Mouse (Mus musculus) ES-E14 (cell line): ENCODE results near the gene Prdm4. TPM values are rescaled to one million over a fixed set of nuclear protein-coding genes. Genes with fewer than 3 reads are reported as not detected.

Experiments used
- DNase-seq: peaks from one replicate; pipeline ENCODE4 v3.0.0-alpha.2; 2013; ENCODE audit warnings: low read depth, low spot score
- H3K27ac ChIP-seq: 2 replicates; pipeline ENCODE4 v1.5.1; 2012; ENCODE audit warnings: low read depth, mild to moderate bottlenecking, low read length, moderate library complexity, mixed read lengths; ENCODE audit not compliant: poor library complexity, insufficient read depth, severe bottlenecking
- H3K36me3 ChIP-seq: 2 replicates; pipeline ENCODE4 v1.6.1; 2012; ENCODE audit warnings: mild to moderate bottlenecking, low read length, moderate library complexity, mixed read lengths; ENCODE audit not compliant: control insufficient read depth, poor library complexity, insufficient read depth, severe bottlenecking
- H3K4me1 ChIP-seq, 2 experiments: fragments of 150-350 bp in 1 of 2; sonication (generic) in 1 of 2; 2 replicates each; pipeline ENCODE4 v1.6.1; 2012; ENCODE audit warnings: low read length in 2 of 2, mild to moderate bottlenecking in 1 of 2, mixed read lengths in 1 of 2; ENCODE audit not compliant: control insufficient read depth in 2 of 2, insufficient read depth in 2 of 2, poor library complexity in 1 of 2
- H3K4me3 ChIP-seq, 2 experiments: fragments of 150-350 bp in 1 of 2; sonication (generic) in 1 of 2; 2 replicates each; pipeline ENCODE4 v1.5.1; 2012; ENCODE audit warnings: low read length in 2 of 2, low read depth in 1 of 2, mild to moderate bottlenecking in 1 of 2, mixed read lengths in 1 of 2; ENCODE audit not compliant: insufficient read depth in 1 of 2, poor library complexity in 1 of 2, severe bottlenecking in 1 of 2
- H3K9ac ChIP-seq: 2 replicates; pipeline ENCODE4 v1.6.1; 2012; ENCODE audit warnings: low read depth, mild to moderate bottlenecking, low read length, mixed read lengths; ENCODE audit not compliant: poor library complexity, insufficient read depth, severe bottlenecking
- H3K9me3 ChIP-seq: fragments of 150-350 bp; sonication (generic); 2 replicates; pipeline ENCODE4 v1.6.1; 2012; ENCODE audit warnings: low read depth, mild to moderate bottlenecking, low read length; ENCODE audit not compliant: control insufficient read depth, insufficient read depth
- CHD2 ChIP-seq: IDR thresholded peaks from 2 replicates; pipeline ENCODE4 v1.6.1; 2014; ENCODE audit warnings: mild to moderate bottlenecking, low read depth, low read length, inconsistent platforms
- HCFC1 ChIP-seq: IDR thresholded peaks from 2 replicates; pipeline ENCODE4 v1.6.1; 2012; ENCODE audit warnings: low read length, inconsistent platforms, borderline replicate concordance; ENCODE audit not compliant: insufficient read depth
- MAFK ChIP-seq: IDR thresholded peaks from 2 replicates; pipeline ENCODE4 v1.6.1; 2014; ENCODE audit warnings: mild to moderate bottlenecking, low read depth, low read length, inconsistent platforms; ENCODE audit not compliant: insufficient read depth
- ZC3H11A ChIP-seq: IDR thresholded peaks from 2 replicates; pipeline ENCODE4 v1.6.1; 2012; ENCODE audit warnings: low read depth, mild to moderate bottlenecking, inconsistent platforms, low read length, borderline replicate concordance
- ZNF384 ChIP-seq: IDR thresholded peaks from 2 replicates; pipeline ENCODE4 v1.6.1; 2012; ENCODE audit warnings: low read depth, low read length, inconsistent platforms
- in situ Hi-C, 2 experiments: fragments of 600-800 bp; cut with MboI; formaldehyde crosslinking; loops; one replicate each; pipeline ENCODE4 v1.15.1; 2025; ENCODE audit warnings: low sequenced_read_pairs in 2 of 2, inconsistent platforms in 1 of 2; ENCODE audit not compliant: unreplicated experiment in 2 of 2
- total RNA-seq: library from RNA; depleted of rRNA; stranded (reverse); fragments of 300-350 nt; gene quantifications from 2 replicates; pipeline ENCODE4 v1.2.3, GENCODE M21; 2012

Prdm4 gene
- total RNA-seq, 1 experiment = 35.6 TPM

DNA sequence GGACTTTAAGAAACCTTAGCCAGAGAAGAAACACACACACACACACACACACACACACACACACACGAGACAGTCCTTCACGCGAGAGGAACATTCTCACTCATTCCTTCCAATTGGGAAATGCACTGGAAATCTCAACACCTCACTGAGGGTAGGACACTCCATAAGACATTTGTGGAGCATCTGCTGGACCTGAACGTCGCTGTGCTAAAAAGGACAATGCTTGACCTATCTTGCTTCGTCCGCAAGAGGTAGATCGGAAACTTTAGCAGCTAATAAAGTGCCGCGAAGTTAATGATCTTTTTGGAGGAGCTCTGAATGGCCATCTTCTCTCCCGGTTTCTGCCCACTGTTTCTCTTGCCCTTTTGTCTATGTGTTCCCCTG lies 12.3 kb upstream of the Prdm4 start:
- no peak for DNase-seq
- in situ Hi-C loops = no loop called here
- H3K4me1 ChIP-seq = peaks cover 0 to 3% of the 10 kb centered on the region in 2 experiments; a peak in 2 of 4 replicates
- no peak overlapping the region for H3K9ac ChIP-seq
- TF ChIP-seq CHD2 (no peak), ZNF384 (no peak), MAFK (no peak), ZC3H11A (no peak), HCFC1 (no peak)
- H3K27ac ChIP-seq = no peak overlapping the region
- H3K36me3 ChIP-seq = no peaks in the 10 kb centered on the region
- H3K9me3 ChIP-seq = no peaks in the 10 kb centered on the region
- H3K4me3 ChIP-seq = peak overlapping the region in 1 of 2 experiments; percentile 73; a peak in 3 of 4 replicates

DNA sequence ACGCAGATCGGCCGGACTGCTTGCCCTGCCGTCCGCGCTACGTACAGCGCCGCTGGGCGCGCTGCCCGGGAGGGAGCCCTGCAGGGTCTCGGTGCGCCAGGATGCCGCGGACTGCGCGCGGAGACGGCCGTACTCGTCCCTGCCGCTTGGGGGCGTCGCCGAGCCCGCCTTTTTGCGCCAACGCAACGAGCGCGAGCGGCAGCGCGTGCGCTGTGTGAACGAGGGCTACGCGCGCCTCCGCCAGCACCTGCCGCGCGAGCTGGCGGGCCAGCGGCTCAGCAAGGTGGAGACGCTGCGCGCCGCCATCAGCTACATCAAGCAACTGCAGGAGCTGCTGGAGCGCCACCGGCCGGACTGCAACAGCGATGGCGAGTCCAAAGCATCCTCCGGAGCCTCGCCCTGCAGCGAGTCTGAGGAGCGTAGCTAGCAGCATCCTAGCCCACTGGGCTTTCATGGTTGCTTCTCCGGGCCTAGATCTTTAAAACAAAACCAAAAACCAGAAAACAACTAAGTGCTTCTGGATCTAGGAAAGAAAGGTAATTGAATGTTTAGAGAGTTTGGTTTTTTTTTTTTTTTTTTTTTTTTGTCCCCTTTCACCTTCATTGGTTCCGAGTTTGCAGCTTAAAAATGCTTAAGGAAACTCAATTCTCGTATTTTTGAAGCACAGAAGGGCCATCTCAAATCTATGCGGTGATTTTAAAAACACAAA lies 11.7 kb upstream of the Prdm4 start:
- Histone ChIP-seq H3K4me1 (peaks cover 0 to 3% of the 10 kb centered on the region in 2 experiments; a peak in 2 of 4 replicates), H3K36me3 (no peaks in the 10 kb centered on the region), H3K27ac (no peak overlapping the region), H3K4me3 (peak overlapping the region; percentile 73), H3K9ac (peak overlapping the region; percentile 82), H3K9me3 (no peaks in the 10 kb centered on the region)
- peak; percentile 74 for TF ChIP-seq ZNF384
- TF ChIP-seq CHD2 = no peak
- peak; percentile 76 for DNase-seq
- in situ Hi-C loops = no loop called here

DNA sequence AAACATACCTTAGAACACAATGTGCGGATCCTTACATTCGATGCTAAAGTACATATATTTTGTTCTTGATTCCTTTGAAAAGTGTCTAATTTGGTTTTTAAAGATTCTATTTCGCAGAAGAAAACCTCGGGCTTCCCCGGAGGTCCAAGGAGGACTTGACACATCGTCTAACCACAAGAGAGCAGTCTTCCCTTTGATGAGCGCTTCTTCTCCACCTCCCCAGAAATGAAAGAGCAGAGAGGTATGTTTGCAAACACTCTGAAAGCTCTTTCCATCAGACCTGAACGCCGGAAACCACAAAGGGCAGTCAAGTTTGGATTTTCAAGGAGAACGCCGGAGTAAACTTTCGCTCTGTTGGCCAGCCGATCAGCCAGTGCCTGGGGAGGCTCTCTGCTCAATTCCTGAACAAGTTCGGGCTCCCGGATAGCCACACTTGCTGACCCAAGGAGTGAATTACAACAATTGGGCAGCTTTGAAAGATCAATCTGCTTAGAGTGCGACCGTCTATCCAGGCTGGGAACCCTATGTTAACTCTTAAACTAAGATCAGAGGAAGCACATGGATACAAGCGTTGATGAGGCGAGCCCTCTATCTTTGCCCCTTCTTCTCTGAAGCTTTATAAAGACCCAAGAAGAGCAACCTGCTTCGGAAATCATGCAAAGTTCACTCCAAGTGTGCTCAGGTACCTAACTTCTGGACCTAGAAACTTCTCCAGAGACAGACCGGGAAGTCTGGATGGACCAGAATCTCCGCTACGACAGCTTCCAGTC lies 10.9 kb upstream of the Prdm4 start, which contains the start of gene Ascl4:
TSS of gene Ascl4 (plus strand) at position 6 of the 770 bp plus-strand sequence.
- TF ChIP-seq MAFK (no peak), ZNF384 (no peak), HCFC1 (no peak), CHD2 (no peak), ZC3H11A (no peak)
- Histone ChIP-seq H3K4me1 (peaks cover 0 to 3% of the 10 kb centered on the region in 2 experiments; a peak in 2 of 4 replicates), H3K4me3 (peak within 1 kb of the TSS; percentile 73), H3K9ac (peak within 1 kb of the TSS; percentile 82), H3K36me3 (no peaks in the 10 kb centered on the region), H3K9me3 (no peaks in the 10 kb centered on the region), H3K27ac (no peak within 1 kb of the TSS)
- DNase-seq = peak; percentile 26
- in situ Hi-C loops = no loop called here

GRCm38 (mm10) chr10:85879886-85880486 lies 37.0 kb downstream of the Prdm4 start:
- H3K9me3 ChIP-seq = no peaks in the 10 kb centered on the region
- TF ChIP-seq ZNF384 (no peak), CHD2 (no peak), ZC3H11A (no peak), MAFK (no peak), HCFC1 (no peak)

More at GRCm38 (mm10) chr10:85879886-85880486, 37.0 kb downstream of the Prdm4 start:
- Histone ChIP-seq H3K9ac (no peak overlapping the region), H3K4me1 (no peaks in the 10 kb centered on the region), H3K4me3 (no peak overlapping the region), H3K27ac (peak overlapping the region; percentile 28; the same call in 1 of the 2 replicates), H3K36me3 (peaks cover 44% of the 10 kb centered on the region)
- in situ Hi-C loops = no loop called here
- no peak for DNase-seq
